Comparison of ENCODE assay signal across 23 mouse cellular contexts in the genomic region with DNA sequence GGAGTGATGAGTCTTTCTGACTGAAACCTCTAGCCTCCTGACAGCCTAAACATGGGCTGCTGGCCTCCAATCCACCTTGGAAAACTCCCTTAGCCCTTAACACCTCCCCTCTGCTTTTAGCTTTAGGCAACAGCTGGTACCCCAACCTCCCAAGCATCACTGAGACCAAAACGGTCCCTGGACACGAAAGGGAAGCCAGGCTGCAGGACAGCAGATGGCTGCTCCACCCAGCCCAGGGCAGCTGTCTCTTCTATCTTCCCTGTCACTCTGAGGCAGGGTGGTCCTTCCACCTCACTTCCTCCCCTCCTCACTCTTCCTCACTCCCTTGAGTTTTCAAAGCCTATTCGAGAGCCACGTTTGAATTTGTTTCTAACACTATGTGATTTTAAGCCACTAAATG. TPM values are rescaled to one million over a fixed set of nuclear protein-coding genes. Genes with fewer than 3 reads are reported as not detected.
DNase-seq lines count a peak whose midpoint lies in the region; ATAC-seq and TF ChIP-seq lines count a peak whose summit lies in the region.
"Had no signal": no experiment of that assay in that cellular context is flagged by ENCODE, and none has a peak within 500 bp of the region (broad histone marks: within the 10 kb centered on the region; RNA-seq: fewer than 3 reads in every experiment).

No protein-coding gene starts in this region.

- WGBS in hindbrain, embryonic 14.5 days: 10% methylated on average over 4 of the region's 4 CpGs
- WGBS in midbrain, embryonic 16.5 days: 18% methylated on average over 4 of the region's 4 CpGs
- 25% methylated on average over 4 of the region's 4 CpGs for WGBS in heart, adult 2 months

- no peaks in the 10 kb centered on the region for H3K27me3 ChIP-seq in hindbrain, embryonic 14.5 days (ENCODE audit: control insufficient read depth, insufficient read depth, low read length)
- H3K27me3 ChIP-seq in midbrain, embryonic 16.5 days (ENCODE audit: control insufficient read depth, insufficient read depth, low read depth, low read length): no peaks in the 10 kb centered on the region
- H3K27me3 ChIP-seq in heart, adult 2 months (ENCODE audit: control insufficient read depth, insufficient read depth, low read length): peaks cover 8% of the 10 kb centered on the region

- no peak overlapping the region for H3K27ac ChIP-seq in hindbrain, embryonic 14.5 days
- peak overlapping the region; percentile 94; the same call in 1 of the 2 replicates for H3K27ac ChIP-seq in midbrain, embryonic 16.5 days (ENCODE audit: low read length)
- H3K27ac ChIP-seq in heart, adult 2 months: no peak overlapping the region
- H3K27ac ChIP-seq: embryonic facial prominence, embryonic 10.5 days; heart, embryonic 13.5 days; kidney, embryonic 15.5 days; macrophage had no signal

- H3K4me1 ChIP-seq in hindbrain, embryonic 14.5 days (replicated peaks; ENCODE audit: control insufficient read depth, insufficient read depth, low read length): peaks cover 36% of the 10 kb centered on the region
- H3K4me1 ChIP-seq in midbrain, embryonic 16.5 days (ENCODE audit: control insufficient read depth, insufficient read depth, low read length): peaks cover 34% of the 10 kb centered on the region
- no peaks in the 10 kb centered on the region for H3K4me1 ChIP-seq in heart, adult 2 months (ENCODE audit: control insufficient read depth, insufficient read depth, low read length)

- intact Hi-C loops in heart, adult 2 months (cut with DNase I): no loop called here

- no peak overlapping the region for H3K9ac ChIP-seq in hindbrain, embryonic 14.5 days
- no peak overlapping the region for H3K9ac ChIP-seq in midbrain, embryonic 16.5 days (ENCODE audit: low read depth, low read length)
- H3K9ac ChIP-seq in heart, adult 2 months (ENCODE audit: low read depth, low read length): no peak overlapping the region
- H3K9ac ChIP-seq: heart, embryonic 13.5 days; kidney, embryonic 15.5 days had no signal

- no peak for ATAC-seq in hindbrain, embryonic 14.5 days (ENCODE audit: low FRiP score)
- ATAC-seq in midbrain, embryonic 16.5 days: no peak
- ATAC-seq: forebrain, embryonic 15.5 days had no signal

- H3K4me3 ChIP-seq in hindbrain, embryonic 14.5 days (replicated peaks; ENCODE audit: low read length): no peak overlapping the region
- no peak overlapping the region for H3K4me3 ChIP-seq in midbrain, embryonic 16.5 days (ENCODE audit: low read depth, low read length)
- H3K4me3 ChIP-seq in heart, adult 2 months: no peak overlapping the region
- H3K4me3 ChIP-seq: heart, embryonic 13.5 days; kidney, embryonic 15.5 days had no signal

- no peak for TF ChIP-seq POLR2A in brain, embryonic 14.5 days (IDR thresholded peaks at IDR 0.05; ENCODE audit: borderline replicate concordance, extremely low read depth, insufficient read depth, insufficient read length, poor library complexity, severe bottlenecking)
- no peak for TF ChIP-seq POLR2A in heart, adult 2 months (IDR thresholded peaks at IDR 0.05; ENCODE audit: insufficient read depth, low read depth, low read length)

- H3K9me3 ChIP-seq in hindbrain, embryonic 14.5 days (ENCODE audit: control insufficient read depth, low read length): no peaks in the 10 kb centered on the region
- no peaks in the 10 kb centered on the region for H3K9me3 ChIP-seq in midbrain, embryonic 16.5 days (replicated peaks; ENCODE audit: control insufficient read depth, low read length, poor library complexity, severe bottlenecking)
- H3K9me3 ChIP-seq: embryonic facial prominence, embryonic 10.5 days; forebrain, embryonic 15.5 days; heart, embryonic 13.5 days; kidney, embryonic 15.5 days had no signal

- H3K4me2 ChIP-seq in hindbrain, embryonic 14.5 days (replicated peaks): peak overlapping the region; percentile 87
- no peak overlapping the region; the same call in 1 of the 2 replicates for H3K4me2 ChIP-seq in midbrain, embryonic 16.5 days (ENCODE audit: low read length)
- H3K4me2 ChIP-seq: heart, embryonic 13.5 days had no signal

- no peaks in the 10 kb centered on the region for H3K79me2 ChIP-seq in heart, adult 2 months (replicated peaks; ENCODE audit: control insufficient read depth, insufficient read depth, low read length)

- H3K36me3 ChIP-seq in hindbrain, embryonic 14.5 days (replicated peaks; ENCODE audit: control insufficient read depth, insufficient read depth): no peaks in the 10 kb centered on the region
- no peaks in the 10 kb centered on the region for H3K36me3 ChIP-seq in midbrain, embryonic 16.5 days (ENCODE audit: control insufficient read depth, insufficient read depth, low read length)
- H3K36me3 ChIP-seq in heart, adult 2 months (ENCODE audit: control insufficient read depth, insufficient read depth, low read length): no peaks in the 10 kb centered on the region
- H3K36me3 ChIP-seq: embryonic facial prominence, embryonic 10.5 days; forebrain, embryonic 15.5 days; heart, embryonic 13.5 days; kidney, embryonic 15.5 days had no signal

- no peak for TF ChIP-seq EP300 in heart, adult 2 months (IDR thresholded peaks at IDR 0.05; ENCODE audit: insufficient read depth, low read depth, low read length)

- peak; percentile 76 to 85 for DNase-seq in cerebellum, postnatal 10 days
- no peak for DNase-seq in cerebellum, adult 18-20 months
- DNase-seq in brain, embryonic 14.5 days (ENCODE audit: low read depth): peak; percentile 40
- DNase-seq in hindbrain, embryonic 14.5 days (ENCODE audit: low spot score): no peak
- DNase-seq in right cerebral cortex, postnatal 14 days: no peak
- no peak for DNase-seq in kidney, postnatal 10 days
- DNase-seq in heart, adult 2 months: no peak
- DNase-seq: adrenal gland, postnatal 10 days; gastrocnemius, postnatal 10 days; heart, postnatal 14 days; kidney, adult 11 months had no signal

- no peak for TF ChIP-seq CTCF in brain, embryonic 14.5 days (IDR thresholded peaks at IDR 0.05; ENCODE audit: borderline replicate concordance, extremely low read depth, insufficient read depth, insufficient read length)
- no peak for TF ChIP-seq CTCF in heart, adult 2 months (IDR thresholded peaks at IDR 0.05)

RNA-seq across cellular contexts. Expression of a gene that starts 1.2 kb away (rescaled TPM):
- polyA plus RNA-seq in brain, embryonic 14.5 days (2012; rRNA removed): 12.0 and 18.3 TPM in 2 replicates
- 0.84 and 1.8 TPM in 2 replicates for polyA plus RNA-seq in hindbrain, embryonic 14.5 days (2014; fragmentation: Nextera tagmentation; extraction: Ambion mirVana)
- polyA plus RNA-seq in midbrain, embryonic 16.5 days (2015; fragmentation: Nextera tagmentation; extraction: Ambion mirVana): 1.6 and 1.9 TPM in 2 replicates
- not detected for total RNA-seq in heart, adult 2 months (2021)
- 0.08 TPM in 1 of 2 replicates, not detected in the other for polyA plus RNA-seq in heart, adult 2 months (2012; rRNA removed)
- total RNA-seq: granulocyte monocyte progenitor cell, adult 5-6 weeks; heart, postnatal 14 days; liver, adult 2 months had no signal
- polyA plus RNA-seq: heart, embryonic 13.5 days; kidney, embryonic 15.5 days; limb, embryonic 11.5 days; liver, adult 2 months; liver, embryonic 16.5 days; lung, embryonic 16.5 days; macrophage; thymus, postnatal 0 days had no signal

RNA-seq across cellular contexts. Expression of a gene that starts 15.2 kb away (rescaled TPM):
- polyA plus RNA-seq in brain, embryonic 14.5 days (2012; rRNA removed): 121 and 131 TPM in 2 replicates
- polyA plus RNA-seq in hindbrain, embryonic 14.5 days (2014; fragmentation: Nextera tagmentation; extraction: Ambion mirVana): 137 and 149 TPM in 2 replicates
- 236 and 259 TPM in 2 replicates for polyA plus RNA-seq in midbrain, embryonic 16.5 days (2015; fragmentation: Nextera tagmentation; extraction: Ambion mirVana)
- 100 to 1,000 TPM; 117 to 127 TPM for total RNA-seq in heart, adult 2 months (2021)
- polyA plus RNA-seq in heart, adult 2 months (2012; rRNA removed): 125 and 186 TPM in 2 replicates

RNA-seq across cellular contexts. Expression of a gene that starts 35.3 kb away (rescaled TPM):
- polyA plus RNA-seq in brain, embryonic 14.5 days (2012; rRNA removed): 8.3 and 8.8 TPM in 2 replicates
- 1.7 and 2.4 TPM in 2 replicates for polyA plus RNA-seq in hindbrain, embryonic 14.5 days (2014; fragmentation: Nextera tagmentation; extraction: Ambion mirVana)
- 1.0 and 1.2 TPM in 2 replicates for polyA plus RNA-seq in midbrain, embryonic 16.5 days (2015; fragmentation: Nextera tagmentation; extraction: Ambion mirVana)
- 10 to 100 TPM; 13.3 to 15.9 TPM for total RNA-seq in heart, adult 2 months (2021)
- polyA plus RNA-seq in heart, adult 2 months (2012; rRNA removed): 43.4 and 44.3 TPM in 2 replicates
- polyA plus RNA-seq: macrophage had no signal

Comparison
In these comparisons a context has a peak if more than half of its experiments do, and no peak if none do; other contexts are left out.
1. DNase-seq: peak in cerebellum, postnatal 10 days (2 of 2) and brain, embryonic 14.5 days (single experiment); none in cerebellum, adult 18-20 months (0 of 2), hindbrain, embryonic 14.5 days (single experiment), right cerebral cortex, postnatal 14 days (single experiment), kidney, postnatal 10 days (single experiment) and heart, adult 2 months (0 of 2).